Mouse (Mus musculus): ENCODE measurements around the gene Gm7534. TPM values are rescaled to one million over a fixed set of nuclear protein-coding genes. Genes with fewer than 3 reads are reported as not detected.

The Gm7534 gene
- total and polyA plus RNA-seq, 3 experiments: not detected

DNA sequence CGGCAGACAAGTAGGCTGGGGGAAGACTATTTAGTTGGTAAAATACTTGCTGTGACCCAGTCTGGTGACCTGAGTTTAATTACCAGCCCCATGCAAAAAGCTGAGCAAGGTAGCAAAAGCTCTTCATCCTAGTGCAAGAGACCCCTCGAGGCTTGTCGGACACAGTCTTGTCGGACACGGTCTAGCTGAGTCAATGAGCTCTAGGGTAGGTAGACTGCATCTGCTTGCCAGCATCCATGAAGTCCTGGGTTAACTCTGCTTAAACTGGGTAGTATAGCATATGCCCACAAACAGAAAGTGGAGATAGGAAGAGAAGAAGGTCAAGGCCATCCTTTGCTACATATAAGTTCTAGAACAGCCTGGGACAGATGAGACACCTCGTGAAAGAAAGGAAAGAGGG lies 44.0 kb downstream of the Gm7534 start:
- Histone ChIP-seq H3K27me3 (ENCODE audit: control insufficient read depth in 1 of 2, insufficient read depth in 2 of 2, low read length in 2 of 2) (no peaks in the 10 kb centered on the region), H3K4me3 (ENCODE audit: control insufficient read depth in 1 of 2, insufficient read depth in 1 of 2, low read depth in 2 of 2, low read length in 2 of 2) (no peak overlapping the region), H3K9me3 (replicated peaks; ENCODE audit: insufficient read depth, low read length) (no peaks in the 10 kb centered on the region), H3K9ac (ENCODE audit: control insufficient read depth, low read depth, low read length, poor library complexity, severe bottlenecking) (no peak overlapping the region), H3K4me1 (ENCODE audit: control insufficient read depth in 1 of 2, insufficient read depth in 2 of 2, low read length in 2 of 2) (no peaks in the 10 kb centered on the region), H3K27ac (ENCODE audit: control insufficient read depth, low read depth, low read length) (no peak overlapping the region), H3K79me2 (ENCODE audit: control insufficient read depth, insufficient read depth, low read length, poor library complexity) (no peaks in the 10 kb centered on the region), H3K36me3 (ENCODE audit: control insufficient read depth in 1 of 2, insufficient read depth in 2 of 2, low read length in 2 of 2) (peaks cover 0 to 16% of the 10 kb centered on the region in 2 experiments; a peak in 2 of 4 replicates)
- no peak for TF ChIP-seq BHLHE40 (IDR thresholded peaks at IDR 0.05; ENCODE audit: borderline replicate concordance, low read depth, low read length)
- TF ChIP-seq HCFC1 (IDR thresholded peaks at IDR 0.05; ENCODE audit: low read depth, low read length): no peak
- TF ChIP-seq POLR2AphosphoS2 (IDR thresholded peaks at IDR 0.05; ENCODE audit: low read length): no peak
- TF ChIP-seq MYC (IDR thresholded peaks at IDR 0.05; ENCODE audit: low read depth, low read length): no peak
- DNase-seq (ENCODE audit: low read depth, low spot score): no peak

DNA sequence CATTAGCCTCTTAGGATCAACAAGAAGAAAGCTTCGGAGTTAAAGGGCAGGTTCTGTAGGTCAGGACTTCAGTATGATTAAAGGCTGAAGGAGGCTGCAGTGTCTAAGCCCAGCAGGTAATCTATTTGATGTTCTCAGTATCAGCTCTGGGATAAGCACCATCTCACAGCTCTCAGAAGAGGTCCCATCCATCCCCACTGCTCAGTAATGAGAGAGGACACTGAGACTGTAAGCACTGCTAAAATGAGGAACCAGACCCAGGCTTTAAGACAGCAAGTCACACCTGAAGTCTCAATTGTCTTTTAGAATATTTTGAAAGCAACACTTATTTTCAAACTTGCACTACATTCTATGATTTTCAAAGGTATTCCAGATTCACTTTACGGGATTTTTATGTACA lies 45.2 kb downstream of the Gm7534 start:
- peaks cover 0 to 18% of the 10 kb centered on the region in 2 experiments; a peak in 2 of 4 replicates for H3K36me3 ChIP-seq (ENCODE audit: control insufficient read depth in 1 of 2, insufficient read depth in 2 of 2, low read length in 2 of 2)
- TF ChIP-seq MAZ (IDR thresholded peaks at IDR 0.05; ENCODE audit: low read depth, low read length) (no peak), GABPA (IDR thresholded peaks at IDR 0.05; ENCODE audit: low read depth, low read length) (no peak), TCF12 (IDR thresholded peaks at IDR 0.05; ENCODE audit: low read depth, low read length) (no peak), MYB (IDR thresholded peaks at IDR 0.05; ENCODE audit: low read depth, low read length) (no peak), POLR2AphosphoS5 (IDR thresholded peaks at IDR 0.05; ENCODE audit: borderline replicate concordance, low read depth, low read length) (no peak), CHD1 (IDR thresholded peaks at IDR 0.05; ENCODE audit: low read depth, low read length) (no peak), USF1 (IDR thresholded peaks at IDR 0.05; ENCODE audit: low read depth, low read length) (no peak)
- H3K27ac ChIP-seq (ENCODE audit: control insufficient read depth, low read depth, low read length): no peak overlapping the region
- no peak overlapping the region for H3K4me3 ChIP-seq (ENCODE audit: control insufficient read depth in 1 of 2, insufficient read depth in 1 of 2, low read depth in 2 of 2, low read length in 2 of 2)
- H3K4me1 ChIP-seq (ENCODE audit: control insufficient read depth in 1 of 2, insufficient read depth in 2 of 2, low read length in 2 of 2): no peaks in the 10 kb centered on the region
- H3K9me3 ChIP-seq (replicated peaks; ENCODE audit: insufficient read depth, low read length): no peaks in the 10 kb centered on the region
- H3K9ac ChIP-seq (ENCODE audit: control insufficient read depth, low read depth, low read length, poor library complexity, severe bottlenecking): no peak overlapping the region
- no peak for DNase-seq (ENCODE audit: low read depth, low spot score)
- H3K27me3 ChIP-seq (ENCODE audit: control insufficient read depth in 1 of 2, insufficient read depth in 2 of 2, low read length in 2 of 2): no peaks in the 10 kb centered on the region
- no peaks in the 10 kb centered on the region for H3K79me2 ChIP-seq (ENCODE audit: control insufficient read depth, insufficient read depth, low read length, poor library complexity)

DNA sequence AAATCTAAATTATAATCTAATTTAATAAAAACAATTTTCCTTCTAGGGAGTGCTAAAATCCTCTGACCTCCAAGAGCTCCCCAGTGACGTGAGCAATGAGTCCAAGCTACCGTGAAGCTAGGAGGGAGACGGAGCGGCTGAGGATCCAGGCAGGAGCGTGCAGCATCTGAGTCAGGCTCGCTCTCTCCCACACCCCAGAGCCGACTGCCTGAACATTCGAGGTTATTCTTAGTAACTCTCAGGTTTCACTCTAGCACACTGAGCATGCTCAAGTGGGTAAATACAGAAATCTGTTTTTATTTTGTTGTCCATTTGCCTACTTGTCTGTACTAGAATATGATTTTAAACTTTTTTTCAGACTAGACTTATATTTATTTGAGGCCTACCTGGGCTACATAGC lies 46.1 kb downstream of the Gm7534 start:
- Histone ChIP-seq H3K36me3 (ENCODE audit: control insufficient read depth in 1 of 2, insufficient read depth in 2 of 2, low read length in 2 of 2) (peaks cover 0 to 18% of the 10 kb centered on the region in 2 experiments; a peak in 2 of 4 replicates), H3K4me1 (ENCODE audit: control insufficient read depth in 1 of 2, insufficient read depth in 2 of 2, low read length in 2 of 2) (no peaks in the 10 kb centered on the region), H3K9me3 (replicated peaks; ENCODE audit: insufficient read depth, low read length) (no peaks in the 10 kb centered on the region), H3K9ac (ENCODE audit: control insufficient read depth, low read depth, low read length, poor library complexity, severe bottlenecking) (no peak overlapping the region), H3K27ac (ENCODE audit: control insufficient read depth, low read depth, low read length) (no peak overlapping the region), H3K79me2 (ENCODE audit: control insufficient read depth, insufficient read depth, low read length, poor library complexity) (no peaks in the 10 kb centered on the region), H3K4me3 (ENCODE audit: control insufficient read depth in 1 of 2, insufficient read depth in 1 of 2, low read depth in 2 of 2, low read length in 2 of 2) (no peak overlapping the region), H3K27me3 (ENCODE audit: control insufficient read depth in 1 of 2, insufficient read depth in 2 of 2, low read length in 2 of 2) (no peaks in the 10 kb centered on the region)
- no peak for DNase-seq (ENCODE audit: low read depth, low spot score)
- TF ChIP-seq NELFE (IDR thresholded peaks at IDR 0.05; ENCODE audit: low read depth, low read length) (no peak), GATA1 (IDR thresholded peaks at IDR 0.05; ENCODE audit: low read depth, low read length) (no peak), POLR2A (IDR thresholded peaks at IDR 0.05; ENCODE audit: control insufficient read depth in 1 of 2, insufficient read depth in 1 of 2, low read depth in 1 of 2, low read length in 2 of 2, poor library complexity in 1 of 2) (no peak)

Measured in MEL (cell line).